Mouse (Mus musculus) small intestine, adult 2 months (tissue): ENCODE measurements around the gene Mafk.

Experiments
- CTCF ChIP-seq: fragments of 200-500 bp; IDR thresholded peaks from 2 replicates; pipeline ENCODE4 v1.5.1; 2012; ENCODE audit warnings: low read depth, mild to moderate bottlenecking, control low read depth, inconsistent platforms, low read length, moderate library complexity, mixed read lengths; ENCODE audit not compliant: insufficient replicate concordance, insufficient read length; ENCODE audit errors: extremely low read depth
- POLR2A ChIP-seq: fragments of 200-500 bp; IDR thresholded peaks from 2 replicates; pipeline ENCODE4 v1.6.1; 2012; ENCODE audit warnings: low read depth, mild to moderate bottlenecking, control low read depth, inconsistent platforms, low read length, moderate library complexity

DNA sequence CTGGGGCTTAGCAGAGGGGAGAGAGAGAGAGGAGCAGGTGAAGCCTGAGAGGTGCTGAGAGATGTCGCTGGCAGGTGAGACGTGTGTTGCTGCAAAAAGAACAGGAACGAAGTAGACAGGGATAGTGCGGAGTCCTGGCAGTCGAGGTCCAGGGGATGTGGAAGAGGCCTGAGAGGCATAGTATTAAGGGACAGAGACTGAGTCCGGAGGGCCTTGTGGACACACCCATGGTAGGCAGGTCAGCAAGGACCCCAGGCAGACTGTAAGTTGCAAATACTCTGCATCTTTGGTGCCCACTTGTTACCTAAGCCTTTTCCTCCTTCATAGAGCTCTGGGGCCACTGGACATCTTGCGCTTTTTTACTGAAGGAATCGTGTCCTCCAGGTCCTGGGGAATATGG is 9.9 kb downstream of the Mafk start:
- TF ChIP-seq CTCF (no peak), POLR2A (no peak)
